Mouse (Mus musculus) midbrain, embryonic 13.5 days (tissue): ENCODE measurements around the gene Erbb2. TPM values are rescaled to one million over a fixed set of nuclear protein-coding genes. Genes with fewer than 3 reads are reported as not detected.

Source experiments
- ATAC-seq: fragments of 200-750 bp; cut with Nextera tagmentation; 2 replicates; pipeline ENCODE4 v1.8.0; 2017; ENCODE audit warnings: mild to moderate bottlenecking, moderate TSS enrichment, moderate library complexity
- H3K27ac ChIP-seq: fragments of 300-500 bp; sonication (generic); 2 replicates; pipeline ENCODE4 v1.5.1; 2015; ENCODE audit warnings: inconsistent platforms, mild to moderate bottlenecking, moderate library complexity
- H3K27me3 ChIP-seq: fragments of 300-500 bp; sonication (generic); 2 replicates; pipeline ENCODE4 v1.6.1; 2015; ENCODE audit warnings: mild to moderate bottlenecking, inconsistent platforms
- H3K36me3 ChIP-seq: fragments of 300-500 bp; sonication (generic); 2 replicates; pipeline ENCODE4 v1.6.1; 2015; ENCODE audit warnings: mild to moderate bottlenecking, inconsistent platforms
- H3K4me1 ChIP-seq: fragments of 300-500 bp; sonication (generic); replicated peaks from 2 replicates; pipeline ENCODE4 v1.6.1; 2015; ENCODE audit warnings: inconsistent platforms
- H3K4me2 ChIP-seq: fragments of 300-500 bp; sonication (generic); replicated peaks from 2 replicates; pipeline ENCODE4 v1.6.1; 2015; ENCODE audit warnings: moderate library complexity, mild to moderate bottlenecking, inconsistent platforms
- H3K4me3 ChIP-seq: fragments of 300-500 bp; sonication (generic); replicated peaks from 2 replicates; pipeline ENCODE4 v1.5.1; 2015; ENCODE audit warnings: mild to moderate bottlenecking, inconsistent platforms
- H3K9ac ChIP-seq: fragments of 300-500 bp; sonication (generic); replicated peaks from 2 replicates; pipeline ENCODE4 v1.6.1; 2015; ENCODE audit warnings: mild to moderate bottlenecking, inconsistent platforms
- H3K9me3 ChIP-seq: fragments of 300-500 bp; sonication (generic); 2 replicates; pipeline ENCODE4 v1.6.1; 2016; ENCODE audit warnings: mild to moderate bottlenecking, inconsistent platforms
- WGBS: fragments of 180-500 bp; shearing (Covaris S2); methylation state at CpG from one replicate; pipeline ENCODE4 v1.1.7; 2015; 5-methylcytosine and 5-hydroxymethylcytosine counted together
- polyA plus RNA-seq: library from polyadenylated mRNA; unstranded; fragments of >200 nt; fragmentation: Nextera tagmentation; extraction: Ambion mirVana; gene quantifications from 2 replicates; pipeline ENCODE4 v1.2.1, GENCODE M21; 2015

Erbb2 gene
- polyA plus RNA-seq, 1 experiment from 2014 or later = 7.6 TPM

GRCm38 (mm10) chr11:98387056-98387577, 25.2 kb upstream of the Erbb2 start:
- ATAC-seq = no peak
- 61% methylated on average over 14 of the region's 14 CpGs for WGBS
- Histone ChIP-seq H3K9me3 (no peaks in the 10 kb centered on the region), H3K4me3 (no peak overlapping the region), H3K27me3 (peaks cover 77% of the 10 kb centered on the region), H3K4me2 (no peak overlapping the region), H3K36me3 (no peaks in the 10 kb centered on the region), H3K27ac (no peak overlapping the region), H3K4me1 (peaks cover 9% of the 10 kb centered on the region; the same call in 1 of the 2 replicates), H3K9ac (no peak overlapping the region)

GRCm38 (mm10) chr11:98388282-98388681, 24.0 kb upstream of the Erbb2 start:
- 77% methylated on average over 10 of the region's 10 CpGs for WGBS
- Histone ChIP-seq H3K4me1 (peaks cover 11% of the 10 kb centered on the region), H3K9ac (no peak overlapping the region), H3K4me3 (no peak overlapping the region), H3K27me3 (peaks cover 85% of the 10 kb centered on the region), H3K36me3 (no peaks in the 10 kb centered on the region), H3K9me3 (no peaks in the 10 kb centered on the region), H3K4me2 (no peak overlapping the region), H3K27ac (no peak overlapping the region)
- no peak for ATAC-seq

DNA sequence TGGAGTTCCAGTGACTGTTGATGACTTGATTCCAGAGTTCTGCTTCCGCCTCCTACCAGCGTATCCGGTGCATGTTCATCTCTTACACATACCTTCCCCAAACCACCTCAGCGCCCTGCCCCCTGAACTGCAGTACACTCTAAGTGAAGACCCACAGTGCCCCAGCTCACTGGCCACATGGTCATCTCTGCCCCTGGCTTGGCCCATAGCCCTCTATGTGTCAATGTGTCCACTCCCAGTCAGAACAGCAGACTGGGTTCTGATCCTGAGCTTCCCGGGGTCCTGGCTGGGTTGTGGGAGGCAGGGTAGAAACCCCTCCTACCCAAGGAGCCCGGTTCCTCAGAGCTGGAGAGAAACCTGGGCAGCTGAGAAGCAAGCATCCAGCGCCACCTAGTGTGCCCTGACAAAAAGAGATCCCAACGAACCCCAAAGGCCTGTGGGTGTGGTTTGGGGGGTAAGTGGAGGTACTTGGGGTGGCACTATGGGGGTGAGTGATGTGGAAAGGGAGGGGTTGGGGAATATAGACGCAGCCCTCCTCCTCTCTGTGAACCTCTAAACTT, 23.0 kb upstream of the Erbb2 start:
- Histone ChIP-seq H3K4me2 (no peak overlapping the region), H3K9ac (no peak overlapping the region), H3K27me3 (peaks cover 82% of the 10 kb centered on the region), H3K36me3 (no peaks in the 10 kb centered on the region), H3K9me3 (no peaks in the 10 kb centered on the region), H3K4me3 (no peak overlapping the region), H3K4me1 (peaks cover 21% of the 10 kb centered on the region), H3K27ac (no peak overlapping the region)
- 26% methylated on average over 9 of the region's 9 CpGs for WGBS
- ATAC-seq = no peak

DNA sequence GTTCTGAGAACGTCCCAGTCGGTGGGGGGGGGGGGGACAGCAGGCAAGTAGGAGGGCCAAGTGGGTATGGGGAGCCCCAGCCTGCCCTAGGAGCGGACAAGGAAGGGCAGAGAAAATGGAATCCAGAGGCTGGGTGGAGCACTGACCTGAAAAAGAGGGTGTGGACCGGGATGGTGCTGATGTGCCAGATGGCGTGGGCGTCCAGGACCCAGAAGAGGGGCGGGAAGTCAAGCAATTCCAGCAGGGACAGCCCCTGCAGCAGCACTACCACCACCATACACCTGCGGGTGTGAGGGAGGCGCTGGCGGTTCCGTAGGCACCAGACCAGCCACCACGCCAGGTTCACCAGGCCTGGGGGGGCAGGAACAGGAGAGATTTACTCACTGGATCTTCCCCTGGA, 22.1 kb upstream of the Erbb2 start:
- Histone ChIP-seq H3K4me2 (no peak overlapping the region), H3K36me3 (no peaks in the 10 kb centered on the region), H3K27ac (no peak overlapping the region), H3K4me3 (no peak overlapping the region), H3K4me1 (peaks cover 27% of the 10 kb centered on the region), H3K9ac (no peak overlapping the region), H3K9me3 (no peaks in the 10 kb centered on the region), H3K27me3 (peaks cover 74% of the 10 kb centered on the region)
- 86% methylated on average over 10 of the region's 12 CpGs for WGBS
- ATAC-seq = no peak

DNA sequence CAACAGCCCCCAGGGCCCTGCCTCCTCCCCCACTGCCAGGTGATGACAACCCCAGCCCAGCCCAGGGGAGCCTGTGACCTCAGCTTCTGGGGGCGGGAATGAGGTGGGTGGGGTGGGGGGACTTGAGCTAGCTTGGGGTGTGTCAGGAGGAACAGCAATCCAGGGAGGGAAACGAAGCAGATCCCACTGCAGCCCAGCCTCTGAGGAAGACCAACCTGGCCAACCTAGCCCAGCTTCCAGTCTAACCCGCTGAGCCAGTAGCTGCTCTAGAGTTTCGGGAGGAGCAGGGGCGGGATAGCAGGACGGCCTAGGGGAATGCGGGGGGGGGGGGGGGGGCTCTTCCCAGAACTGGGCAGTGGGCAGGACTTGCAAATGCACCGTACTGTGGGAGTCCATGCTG, 20.2 kb upstream of the Erbb2 start:
- Histone ChIP-seq H3K36me3 (no peaks in the 10 kb centered on the region), H3K4me1 (peaks cover 23% of the 10 kb centered on the region), H3K27ac (no peak overlapping the region), H3K9ac (no peak overlapping the region), H3K27me3 (peaks cover 55% of the 10 kb centered on the region), H3K4me2 (no peak overlapping the region), H3K9me3 (no peaks in the 10 kb centered on the region), H3K4me3 (no peak overlapping the region)
- WGBS = 14% methylated on average over 8 of the region's 8 CpGs
- ATAC-seq = no peak

- Histone ChIP-seq H3K36me3 (peaks cover 4% of the 10 kb centered on the region), H3K4me3 (no peak overlapping the region), H3K27me3 (peaks cover 49% of the 10 kb centered on the region), H3K27ac (no peak overlapping the region), H3K4me1 (peaks cover 23% of the 10 kb centered on the region), H3K4me2 (no peak overlapping the region), H3K9me3 (no peaks in the 10 kb centered on the region), H3K9ac (0 out of 2 replicates have a peak overlapping the region, but pooled peaks have one; percentile 19)
- WGBS = 46% methylated on average over 4 of the region's 4 CpGs
- ATAC-seq = no peak
Observed at GRCm38 (mm10) chr11:98392645-98393044, 19.6 kb upstream of the Erbb2 start.

DNA sequence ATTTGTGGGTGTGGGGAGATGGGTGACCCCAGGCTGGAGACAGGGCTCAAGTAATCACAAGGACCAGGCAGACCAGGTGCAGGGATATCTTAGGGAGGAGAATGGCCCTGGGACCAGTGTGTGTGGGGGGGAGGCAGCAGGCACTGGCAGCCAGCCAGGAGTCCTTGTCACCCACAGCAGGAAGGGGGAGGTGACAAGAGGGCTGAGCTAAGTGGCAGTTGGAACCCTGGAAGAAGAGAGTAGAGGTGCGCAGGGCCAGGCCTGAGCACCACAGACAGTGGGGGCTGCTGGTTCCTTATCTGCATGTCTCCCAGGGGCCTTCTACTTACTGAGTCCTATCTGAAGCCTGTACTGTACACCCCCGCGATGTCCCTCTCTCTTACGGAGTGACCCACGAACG, 19.0 kb upstream of the Erbb2 start:
- Histone ChIP-seq H3K27ac (no peak overlapping the region), H3K27me3 (peaks cover 43% of the 10 kb centered on the region), H3K9ac (peak overlapping the region; percentile 7; the same call in 1 of the 2 replicates), H3K36me3 (peaks cover 7% of the 10 kb centered on the region), H3K9me3 (no peaks in the 10 kb centered on the region), H3K4me3 (no peak overlapping the region), H3K4me1 (peaks cover 23% of the 10 kb centered on the region), H3K4me2 (no peak overlapping the region)
- 78% methylated on average over 6 of the region's 6 CpGs for WGBS
- ATAC-seq = 0 out of 2 replicates have a peak, but pooled peaks have one; percentile 37

DNA sequence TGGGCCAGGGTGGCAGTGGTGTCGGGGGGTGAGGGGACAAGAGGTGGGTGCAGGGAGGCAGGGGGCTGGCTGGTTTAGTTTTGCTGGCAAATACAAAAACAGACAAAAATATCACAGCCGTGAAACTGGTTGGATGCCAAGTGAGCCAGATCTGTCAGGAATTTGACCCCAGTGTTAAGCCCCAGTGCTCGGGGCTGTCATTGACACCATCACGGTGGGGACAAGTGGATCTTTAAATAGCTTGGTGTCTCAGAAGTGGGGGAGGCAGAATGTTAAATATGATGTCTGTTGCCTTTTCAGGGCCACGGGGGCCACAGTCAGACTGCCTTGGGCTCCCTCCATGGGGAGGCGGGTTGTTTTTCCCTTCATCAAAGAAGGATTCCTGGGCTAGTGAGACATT, 18.0 kb upstream of the Erbb2 start:
- H3K4me3 ChIP-seq = no peak overlapping the region
- peaks cover 33% of the 10 kb centered on the region; the same call in 1 of the 2 replicates for H3K27me3 ChIP-seq
- H3K36me3 ChIP-seq = peaks cover 7% of the 10 kb centered on the region
- H3K27ac ChIP-seq = no peak overlapping the region
- ATAC-seq = no peak
- 56% methylated on average over 6 of the region's 6 CpGs for WGBS
- peaks cover 18% of the 10 kb centered on the region for H3K4me1 ChIP-seq
- H3K9ac ChIP-seq = no peak overlapping the region; the same call in 1 of the 2 replicates
- no peaks in the 10 kb centered on the region for H3K9me3 ChIP-seq
- no peak overlapping the region for H3K4me2 ChIP-seq

DNA sequence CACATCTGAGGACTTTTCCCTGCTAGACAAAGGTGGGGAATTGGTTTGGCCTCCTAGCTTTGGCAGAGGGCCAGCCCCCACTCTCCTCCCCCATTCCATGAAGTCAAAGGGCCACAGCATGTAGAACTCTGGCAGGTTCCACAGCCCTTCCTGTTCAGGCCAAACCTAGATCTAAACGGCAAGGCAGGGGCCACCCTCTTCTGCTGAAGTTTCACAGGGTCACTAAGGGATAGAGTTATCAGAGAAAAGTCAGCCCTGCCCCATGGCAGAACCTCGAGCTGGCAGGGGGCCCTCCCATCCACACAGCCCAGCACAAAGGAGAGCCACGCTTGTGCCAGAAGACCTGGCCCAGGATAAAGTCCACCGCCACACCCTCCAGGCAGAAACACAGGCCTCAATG, 17.2 kb upstream of the Erbb2 start:
- H3K27me3 ChIP-seq = peaks cover 28% of the 10 kb centered on the region; the same call in 1 of the 2 replicates
- H3K36me3 ChIP-seq = peaks cover 7% of the 10 kb centered on the region
- H3K27ac ChIP-seq = no peak overlapping the region
- WGBS = 66% methylated on average over 4 of the region's 4 CpGs
- peaks cover 25% of the 10 kb centered on the region for H3K4me1 ChIP-seq
- H3K9me3 ChIP-seq = no peaks in the 10 kb centered on the region
- no peak overlapping the region for H3K4me2 ChIP-seq
- no peak for ATAC-seq
- H3K9ac ChIP-seq = no peak overlapping the region
- no peak overlapping the region for H3K4me3 ChIP-seq

DNA sequence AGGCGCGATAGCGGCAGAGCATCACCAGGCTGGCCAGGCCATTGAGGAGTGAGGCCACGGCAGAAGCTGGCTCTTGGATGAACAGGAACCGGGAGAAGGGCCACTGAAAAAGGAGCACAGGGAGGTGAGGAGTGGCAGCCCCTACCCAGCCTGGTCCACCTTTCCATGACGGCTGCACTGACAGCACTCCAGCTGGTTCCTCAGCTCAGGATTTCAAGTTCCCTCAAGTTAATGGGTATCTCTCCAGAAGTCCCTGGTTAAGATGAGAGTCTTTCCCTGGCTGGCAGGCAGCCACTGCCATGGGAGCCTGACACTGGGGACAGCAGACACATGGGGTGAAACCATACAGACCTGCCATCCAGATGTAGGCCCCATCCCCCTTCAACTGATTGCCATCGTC, 14.3 kb upstream of the Erbb2 start:
- Histone ChIP-seq H3K27me3 (no peaks in the 10 kb centered on the region), H3K9me3 (no peaks in the 10 kb centered on the region), H3K36me3 (peaks cover 7% of the 10 kb centered on the region), H3K9ac (no peak overlapping the region), H3K27ac (no peak overlapping the region), H3K4me3 (no peak overlapping the region), H3K4me2 (no peak overlapping the region), H3K4me1 (peaks cover 32% of the 10 kb centered on the region)
- no peak for ATAC-seq
- WGBS = 87% methylated on average over 7 of the region's 7 CpGs

GRCm38 (mm10) chr11:98400161-98400726, 12.0 kb upstream of the Erbb2 start, which contains the start of gene Pgap3:
TSS of gene Pgap3 (minus strand) at chr11:98400490.
- under 1% methylated on average over 40 of the region's 40 CpGs for WGBS
- peak within 1 kb of the TSS; percentile 76 for H3K9ac ChIP-seq
- peaks cover 14% of the 10 kb centered on the region for H3K4me1 ChIP-seq
- peak within 1 kb of the TSS; percentile 64 for H3K4me3 ChIP-seq
- peak; percentile 94 for ATAC-seq
- peak within 1 kb of the TSS; percentile 98 for H3K27ac ChIP-seq
- H3K9me3 ChIP-seq = no peaks in the 10 kb centered on the region
- peaks cover 12% of the 10 kb centered on the region for H3K27me3 ChIP-seq
- H3K4me2 ChIP-seq = peak within 1 kb of the TSS; percentile 68
- peaks cover 7% of the 10 kb centered on the region for H3K36me3 ChIP-seq

GRCm38 (mm10) chr11:98400816-98401215, 11.5 kb upstream of the Erbb2 start:
- Histone ChIP-seq H3K27me3 (peaks cover 12% of the 10 kb centered on the region), H3K9me3 (no peaks in the 10 kb centered on the region), H3K9ac (peak overlapping the region; percentile 76), H3K4me2 (peak overlapping the region; percentile 68), H3K36me3 (peaks cover 7% of the 10 kb centered on the region), H3K27ac (peak overlapping the region; percentile 98), H3K4me1 (peaks cover 14% of the 10 kb centered on the region), H3K4me3 (peak overlapping the region; percentile 64)
- no peak for ATAC-seq
- WGBS = 64% methylated on average over 3 of the region's 3 CpGs
